Mouse (Mus musculus): ENCODE measurements around the gene Homer3.

The Homer3 gene

GRCm38 (mm10) chr8:70284421-70284820, 1.8 kb downstream of the Homer3 start:
- DNase-seq (ENCODE audit: low read depth): no peak

GRCm38 (mm10) chr8:70285304-70285703, 2.7 kb downstream of the Homer3 start:
- no peak for DNase-seq (ENCODE audit: low read depth)

DNA sequence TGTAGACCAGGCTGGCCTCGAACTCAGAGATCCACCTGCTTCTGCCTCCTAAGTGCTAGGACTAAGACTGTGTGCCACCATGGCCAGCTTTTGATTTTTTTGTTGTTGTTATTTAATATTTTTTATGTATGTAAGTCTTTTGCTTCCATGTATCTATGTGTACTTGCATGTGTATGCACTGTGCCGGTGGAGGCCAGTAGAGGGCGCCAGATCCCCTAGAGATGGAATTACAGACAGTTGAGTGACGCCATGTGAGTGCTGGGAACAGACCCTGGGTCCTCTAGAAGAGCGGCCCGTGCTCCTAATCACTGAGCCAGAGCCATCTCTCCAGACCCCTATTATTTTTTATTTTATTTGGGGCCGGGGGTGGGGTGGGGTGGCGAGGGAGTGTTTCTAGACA, 4.1 kb downstream of the Homer3 start:
- no peak for DNase-seq (ENCODE audit: low read depth)

GRCm38 (mm10) chr8:70293988-70294405, 11.4 kb downstream of the Homer3 start:
- no peak for DNase-seq (ENCODE audit: low read depth)

DNA sequence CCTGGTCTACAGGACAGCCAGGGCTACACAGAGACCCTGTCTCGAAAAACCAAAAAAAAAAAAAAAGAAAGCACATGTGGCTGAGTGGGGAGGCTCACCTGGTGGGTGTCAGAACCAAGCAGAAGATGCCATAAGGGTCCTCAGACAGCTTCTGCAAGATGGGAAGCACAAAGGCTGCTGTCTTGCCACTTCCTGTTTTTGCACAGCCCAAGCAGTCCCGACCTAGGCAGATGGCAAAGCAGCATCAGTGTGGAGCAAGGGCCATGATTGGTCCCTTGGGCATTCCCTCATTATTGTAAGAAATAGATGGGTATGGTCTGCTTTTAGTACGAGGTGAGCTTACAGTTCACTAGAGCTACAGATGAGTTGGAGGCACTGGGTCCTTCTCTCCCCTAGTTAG, 18.3 kb downstream of the Homer3 start:
- no peak for DNase-seq (ENCODE audit: low read depth)

- DNase-seq (ENCODE audit: low read depth): peak; percentile 88
Measured at GRCm38 (mm10) chr8:70302358-70302890, 19.8 kb downstream of the Homer3 start, which contains the start of the genes Ddx49 and Cope. TSS of gene Ddx49 (minus strand) at chr8:70302489. TSS of gene Cope (plus strand) at chr8:70302518.

DNA sequence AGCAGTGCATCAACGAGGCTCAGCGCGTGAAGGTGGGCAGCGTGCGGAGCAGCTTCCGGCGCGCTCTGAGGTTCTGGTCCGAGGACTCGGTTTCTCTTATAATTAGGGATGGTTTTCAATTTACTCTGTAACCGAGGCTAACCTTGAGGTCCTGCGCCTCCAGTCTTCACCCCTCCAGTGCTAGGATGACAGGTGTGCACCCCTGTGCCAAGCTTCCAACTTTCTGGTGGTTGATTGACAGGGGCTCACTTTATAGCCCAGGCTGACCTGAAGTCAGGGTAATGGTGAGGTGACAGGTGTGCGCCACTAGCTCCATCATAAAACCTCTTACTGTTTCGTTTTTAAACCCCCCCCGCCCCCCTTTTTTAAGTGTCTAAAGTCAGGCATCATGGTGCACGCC, 20.3 kb downstream of the Homer3 start:
- DNase-seq (ENCODE audit: low read depth): no peak

GRCm38 (mm10) chr8:70309311-70309710, 26.7 kb downstream of the Homer3 start:
- no peak for DNase-seq (ENCODE audit: low read depth)

- DNase-seq (ENCODE audit: low read depth): no peak
Measured at GRCm38 (mm10) chr8:70313399-70313798, 30.8 kb downstream of the Homer3 start.

DNA sequence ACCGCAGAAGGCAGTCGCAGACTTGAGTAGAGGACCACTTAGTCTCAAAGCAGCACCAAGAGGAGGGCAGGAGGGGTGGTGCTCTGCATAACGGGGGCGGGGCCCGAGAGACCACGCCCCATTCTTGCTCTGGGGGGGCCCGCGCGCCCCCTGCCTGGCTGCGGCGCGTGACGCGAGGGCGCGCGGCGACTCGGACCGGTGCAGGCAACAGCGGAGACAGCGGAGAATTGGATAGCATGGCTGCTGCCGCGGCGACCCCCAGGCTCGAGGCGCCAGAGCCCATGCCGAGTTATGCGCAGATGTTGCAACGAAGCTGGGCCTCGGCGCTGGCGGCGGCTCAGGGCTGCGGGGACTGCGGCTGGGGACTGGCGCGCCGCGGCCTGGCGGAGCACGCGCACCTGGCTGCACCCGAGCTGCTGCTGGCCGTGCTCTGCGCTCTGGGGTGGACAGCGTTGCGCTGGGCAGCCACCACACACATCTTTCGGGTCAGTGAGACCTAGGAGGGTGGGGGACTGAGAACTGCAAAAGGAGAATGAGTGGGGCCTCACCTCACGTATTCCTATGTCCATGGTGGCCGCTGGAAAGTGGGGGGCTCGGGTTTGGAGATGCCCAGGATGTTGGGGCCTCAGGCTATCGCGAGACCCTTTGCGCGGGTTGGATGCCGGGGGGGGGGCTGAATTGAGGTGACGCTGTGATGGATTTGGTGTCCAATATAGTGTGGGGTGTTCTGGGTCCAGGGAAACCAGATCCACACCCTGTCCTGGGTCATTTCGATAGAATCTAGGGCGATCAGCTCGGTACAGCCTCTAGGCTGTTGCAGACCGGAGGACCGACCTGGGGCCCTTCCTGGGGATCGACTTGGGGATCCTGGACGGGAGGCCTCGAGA, 33.2 kb downstream of the Homer3 start, which contains the start of gene Cers1:
Cers1 (plus strand) TSS at position 152 of the 887 bp plus-strand sequence.
- no peak for DNase-seq (ENCODE audit: low read depth)

DNA sequence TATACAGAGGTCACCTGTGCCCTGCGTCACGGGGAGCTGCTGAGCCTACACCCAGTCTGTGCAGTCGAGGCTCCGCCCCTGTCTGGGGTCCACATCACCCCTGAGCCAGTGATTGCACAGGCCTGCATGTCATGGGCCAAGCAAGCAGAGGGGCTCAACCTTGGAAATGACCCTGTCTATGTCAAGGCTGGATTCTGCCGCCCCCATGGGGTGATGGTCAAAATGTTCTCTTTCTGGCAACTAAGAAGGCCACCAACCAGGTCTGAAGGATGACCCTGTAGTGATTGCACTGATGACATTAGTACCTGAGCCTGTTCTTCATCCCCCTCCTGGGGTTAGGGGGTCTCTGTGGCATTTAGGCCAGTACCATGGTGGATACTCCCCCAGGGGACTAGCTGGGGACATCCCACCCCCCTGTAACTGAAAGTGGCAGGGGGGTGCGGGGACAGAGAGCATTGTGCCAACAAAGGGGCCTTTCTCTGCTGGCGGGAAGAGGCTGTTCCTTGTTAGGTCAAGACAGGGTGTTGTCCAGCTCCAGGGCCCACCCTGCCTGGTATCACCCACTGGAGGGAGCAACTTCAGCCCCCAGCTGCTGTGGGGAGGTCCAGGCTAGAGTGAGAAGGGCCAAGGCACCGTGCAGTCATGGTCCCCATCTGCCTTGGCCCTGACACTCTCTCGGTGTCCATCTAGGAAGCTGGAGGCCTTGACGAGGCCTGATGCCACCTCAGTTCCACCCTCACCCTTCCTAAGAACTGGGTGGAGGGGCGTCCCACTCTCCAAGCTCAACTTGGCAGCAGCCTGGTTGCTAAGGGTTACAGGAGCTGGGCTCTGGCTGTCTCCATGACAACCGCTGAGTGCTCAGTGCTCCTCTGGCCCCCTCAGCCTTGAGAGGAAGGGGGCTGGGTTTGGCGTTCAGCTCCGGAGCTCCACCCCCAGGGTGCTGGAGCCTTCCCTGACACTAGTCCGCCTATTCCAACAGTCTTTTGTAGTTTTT, 34.2 kb downstream of the Homer3 start:
- DNase-seq (ENCODE audit: low read depth): no peak

DNA sequence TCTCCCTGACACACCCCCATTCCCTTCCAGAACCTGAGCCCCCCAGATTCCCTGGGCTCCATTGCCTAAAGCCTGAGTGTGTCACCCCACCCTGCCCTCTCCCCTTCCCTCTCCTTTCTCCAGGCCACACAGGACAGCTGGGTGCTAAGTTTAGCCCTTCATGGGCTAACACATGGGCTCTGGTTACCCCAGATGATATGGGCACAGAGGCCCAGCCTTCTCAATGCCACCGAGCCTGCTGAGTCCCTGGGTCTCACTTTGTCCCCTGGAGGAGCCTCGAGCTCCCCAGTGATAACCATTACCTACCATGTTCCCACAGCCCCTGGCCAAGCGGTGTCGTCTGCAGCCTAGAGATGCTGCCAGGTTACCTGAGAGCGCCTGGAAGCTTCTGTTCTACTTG, 35.2 kb downstream of the Homer3 start:
- no peak for DNase-seq (ENCODE audit: low read depth)

GRCm38 (mm10) chr8:70323716-70324115, 41.1 kb downstream of the Homer3 start:
- DNase-seq (ENCODE audit: low read depth): no peak

GRCm38 (mm10) chr8:70327512-70327911, 44.9 kb downstream of the Homer3 start:
- DNase-seq (ENCODE audit: low read depth): peak; percentile 61

DNA sequence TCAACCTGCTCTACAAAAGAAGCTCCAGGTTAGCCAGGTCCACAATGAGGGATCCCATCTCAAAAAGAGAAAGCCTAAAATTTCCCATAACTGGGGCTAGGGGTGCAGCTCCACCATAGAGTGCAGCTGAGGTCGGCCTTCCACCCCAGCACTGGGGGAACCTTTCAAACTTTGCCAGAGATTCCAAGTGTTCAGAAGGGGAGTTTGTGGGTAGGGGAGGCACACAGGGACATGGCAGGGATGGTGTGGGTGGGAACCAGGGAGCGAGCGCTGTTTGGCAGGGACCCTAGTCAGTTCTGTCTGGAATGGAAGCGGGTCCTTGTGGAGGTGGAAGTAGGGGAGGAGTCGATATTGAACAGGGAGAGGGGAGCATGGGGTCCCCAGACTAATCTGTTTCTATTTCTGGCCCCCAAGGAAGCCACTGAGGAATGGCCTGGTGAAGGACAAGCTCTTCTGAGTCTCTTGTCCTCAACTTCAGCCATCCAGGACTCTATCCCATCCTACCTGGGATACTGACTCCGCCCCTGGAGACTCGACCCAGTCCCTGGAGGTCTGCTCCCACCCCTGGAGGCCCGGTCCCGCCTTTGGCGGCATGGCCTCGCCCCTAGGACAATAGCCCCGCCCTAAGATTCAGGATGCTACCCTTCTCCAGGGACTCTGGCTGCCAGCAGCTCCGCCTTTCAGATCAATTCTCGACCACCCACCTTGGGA, 46.7 kb downstream of the Homer3 start, which contains the start of gene Gdf1:
Gdf1 (plus strand) TSS at position 694 of the 711 bp plus-strand sequence.
- DNase-seq (ENCODE audit: low read depth): no peak

DNA sequence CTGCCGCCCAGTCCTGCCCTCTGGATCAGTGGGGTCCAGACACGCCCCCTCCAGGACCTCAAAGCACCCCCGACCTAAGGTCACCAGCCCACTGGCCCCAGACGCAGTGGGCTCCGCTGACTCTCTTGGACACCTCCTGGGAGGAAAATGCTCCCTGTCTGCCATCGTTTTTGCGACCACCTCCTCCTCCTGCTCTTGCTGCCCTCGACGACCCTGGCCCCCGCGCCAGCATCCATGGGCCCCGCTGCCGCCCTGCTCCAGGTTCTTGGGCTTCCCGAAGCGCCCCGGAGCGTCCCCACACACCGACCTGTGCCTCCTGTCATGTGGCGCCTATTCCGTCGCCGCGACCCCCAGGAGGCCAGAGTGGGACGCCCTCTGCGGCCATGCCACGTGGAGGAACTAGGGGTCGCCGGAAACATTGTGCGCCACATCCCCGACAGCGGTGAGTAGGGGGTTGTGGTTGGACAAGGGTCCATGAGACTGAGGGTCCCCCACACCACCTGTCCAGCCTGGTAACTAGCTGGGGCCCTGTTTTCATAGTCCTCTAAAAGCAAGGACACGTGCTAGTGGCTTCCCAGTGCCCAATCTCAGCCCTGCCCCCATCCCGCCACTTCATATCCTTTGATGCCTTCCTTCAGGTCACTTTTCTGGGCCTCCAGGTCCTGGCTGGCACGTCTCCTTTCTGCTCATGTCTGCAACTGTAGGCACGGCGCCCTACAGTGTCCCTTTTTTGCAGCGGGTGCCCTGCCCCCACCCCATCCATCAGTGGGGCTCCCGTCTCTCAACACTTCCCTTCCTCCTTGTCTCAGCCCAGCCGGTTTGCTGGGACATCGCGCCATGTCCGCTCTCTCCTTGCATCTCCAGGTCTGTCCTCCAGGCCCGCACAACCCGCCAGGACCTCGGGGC, 47.5 kb downstream of the Homer3 start:
- no peak for DNase-seq (ENCODE audit: low read depth)

DNA sequence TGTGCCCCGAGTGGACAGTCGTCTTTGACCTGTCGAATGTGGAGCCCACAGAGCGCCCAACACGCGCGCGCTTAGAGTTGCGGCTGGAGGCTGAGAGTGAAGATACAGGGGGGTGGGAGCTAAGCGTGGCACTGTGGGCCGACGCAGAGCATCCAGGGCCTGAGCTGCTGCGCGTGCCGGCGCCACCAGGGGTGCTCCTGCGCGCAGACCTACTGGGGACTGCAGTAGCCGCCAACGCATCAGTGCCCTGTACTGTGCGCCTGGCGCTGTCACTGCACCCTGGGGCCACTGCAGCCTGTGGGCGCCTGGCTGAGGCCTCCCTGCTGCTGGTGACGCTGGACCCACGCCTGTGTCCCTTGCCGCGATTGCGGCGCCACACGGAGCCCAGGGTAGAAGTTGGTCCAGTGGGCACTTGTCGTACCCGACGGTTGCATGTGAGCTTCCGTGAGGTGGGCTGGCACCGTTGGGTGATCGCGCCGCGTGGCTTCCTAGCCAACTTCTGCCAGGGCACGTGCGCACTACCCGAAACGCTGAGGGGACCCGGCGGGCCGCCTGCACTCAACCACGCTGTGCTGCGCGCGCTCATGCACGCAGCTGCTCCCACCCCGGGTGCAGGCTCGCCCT, 48.2 kb downstream of the Homer3 start:
- no peak for DNase-seq (ENCODE audit: low read depth)

DNA sequence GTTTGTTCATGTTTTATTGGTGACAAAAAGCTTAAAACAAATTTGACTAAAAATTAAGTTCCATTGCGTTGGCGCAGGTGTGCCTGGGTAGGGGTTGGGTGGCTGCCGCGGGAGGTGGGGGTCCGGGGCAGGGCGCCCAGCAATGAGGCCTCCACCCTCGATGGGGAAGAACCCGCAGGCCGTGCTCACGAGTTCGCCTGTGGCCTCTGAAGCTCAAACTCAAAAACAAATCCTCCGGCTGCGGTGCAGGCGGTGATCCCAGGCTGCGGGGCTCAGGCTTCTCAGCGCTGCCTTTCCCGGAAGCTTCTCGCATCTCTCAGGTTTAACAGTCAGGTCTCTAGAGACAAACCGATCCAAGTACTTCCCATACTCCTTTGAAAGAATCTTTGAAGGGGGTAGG, 48.9 kb downstream of the Homer3 start:
- DNase-seq (ENCODE audit: low read depth): no peak

DNA sequence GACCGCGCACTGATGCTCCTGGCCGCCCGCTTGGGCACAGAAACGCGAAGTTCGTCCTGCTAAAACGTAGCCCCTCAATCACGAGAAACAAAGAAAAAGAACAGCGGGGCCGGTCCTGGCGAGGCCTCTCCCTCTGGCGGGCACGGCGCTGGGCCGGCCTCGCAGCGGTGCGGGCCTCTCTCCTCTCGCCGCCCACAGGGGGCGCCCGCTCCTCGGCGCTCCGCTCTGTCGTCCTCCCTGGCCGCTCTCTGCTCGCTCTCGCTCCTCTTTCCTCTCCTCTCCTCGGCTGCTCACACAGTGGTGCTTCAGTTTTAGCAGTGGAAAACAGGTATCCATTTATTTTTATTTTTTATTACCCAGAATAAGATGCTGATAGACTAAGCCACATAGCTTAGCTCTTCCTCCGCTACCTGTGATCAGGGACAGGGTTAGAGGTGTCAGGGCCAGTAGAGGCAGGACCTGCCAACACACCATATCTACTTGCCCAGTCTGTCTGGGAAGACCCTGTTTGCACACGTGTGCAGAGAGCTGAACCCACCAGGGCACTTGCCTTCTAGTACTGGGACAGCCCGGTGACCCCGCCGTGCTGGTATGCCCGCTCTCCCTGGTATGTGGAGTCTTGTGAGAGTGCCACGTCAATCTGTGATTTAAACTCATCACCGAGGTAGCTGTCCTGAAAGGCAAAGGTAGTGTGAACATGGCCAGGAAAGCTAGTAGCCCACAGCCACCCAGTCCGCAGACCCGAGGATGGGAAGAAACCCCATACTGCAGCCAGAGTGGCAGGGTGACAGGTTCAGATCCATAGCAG, 49.6 kb downstream of the Homer3 start:
- no peak for DNase-seq (ENCODE audit: low read depth)

All from c-Kit-positive CD71-positive TER-119-negative erythroid progenitor cells, embryonic 14.5 days (primary cell).